Mouse (Mus musculus): Measurements from ENCODE around the gene Slc25a47.

Slc25a47 gene

DNA sequence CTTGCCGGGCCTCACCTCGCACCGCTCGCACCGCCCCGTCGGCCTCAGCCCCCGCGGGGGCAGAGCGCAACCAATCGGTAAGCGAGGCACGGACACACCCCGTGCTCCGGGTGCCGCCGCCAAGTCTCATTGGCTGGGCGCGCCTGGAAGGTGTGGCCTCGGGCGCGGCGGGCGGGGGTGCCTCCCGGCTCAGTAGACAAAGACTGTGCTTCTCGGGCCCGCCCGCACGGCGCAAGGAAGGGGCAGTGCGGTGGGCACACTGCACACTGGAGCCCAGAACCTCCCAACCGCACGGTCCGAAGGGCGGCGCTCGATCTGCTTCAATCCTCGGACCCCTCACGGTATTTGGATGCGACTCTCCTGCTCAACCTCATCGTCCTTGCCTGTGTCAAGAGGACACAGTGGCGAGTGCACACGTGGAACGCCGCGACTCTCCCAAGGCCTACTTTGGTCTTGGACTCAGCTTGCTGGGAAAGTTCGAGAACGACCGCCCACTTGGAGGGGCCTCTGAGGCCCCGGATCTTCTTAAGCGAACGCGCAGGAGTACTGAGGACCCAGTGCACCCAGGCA, at the start of gene Slc25a47, which contains the start of gene Slc25a29:
Gene Slc25a47 (plus strand): TSS at position 207 of the 570 bp plus-strand sequence.
Gene Slc25a29 (minus strand): TSS at position 44 of the 570 bp plus-strand sequence.
- peak; percentile 97 for DNase-seq (ENCODE audit: low read depth, low spot score)

DNA sequence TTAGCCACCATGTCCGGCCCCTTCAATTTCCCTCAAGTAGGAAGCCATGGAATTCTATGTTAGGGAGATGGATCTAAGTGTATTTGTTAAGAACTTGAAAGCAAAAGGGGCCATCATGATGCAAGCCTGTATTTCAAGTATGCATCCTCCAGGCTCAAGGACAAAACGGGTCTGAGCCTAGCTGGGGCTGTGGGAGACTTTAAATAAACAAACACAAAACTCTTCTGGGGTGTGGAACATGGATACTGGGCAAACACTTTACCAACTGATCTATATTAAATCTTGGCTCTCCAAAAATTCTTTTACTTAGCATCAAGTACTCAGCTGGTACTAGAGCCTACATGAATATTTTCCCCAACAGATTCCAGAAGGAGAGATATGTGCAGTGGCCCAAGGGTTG, 48.5 kb upstream of the Slc25a47 start:
- DNase-seq (ENCODE audit: low read depth, low spot score), result no peak

DNA sequence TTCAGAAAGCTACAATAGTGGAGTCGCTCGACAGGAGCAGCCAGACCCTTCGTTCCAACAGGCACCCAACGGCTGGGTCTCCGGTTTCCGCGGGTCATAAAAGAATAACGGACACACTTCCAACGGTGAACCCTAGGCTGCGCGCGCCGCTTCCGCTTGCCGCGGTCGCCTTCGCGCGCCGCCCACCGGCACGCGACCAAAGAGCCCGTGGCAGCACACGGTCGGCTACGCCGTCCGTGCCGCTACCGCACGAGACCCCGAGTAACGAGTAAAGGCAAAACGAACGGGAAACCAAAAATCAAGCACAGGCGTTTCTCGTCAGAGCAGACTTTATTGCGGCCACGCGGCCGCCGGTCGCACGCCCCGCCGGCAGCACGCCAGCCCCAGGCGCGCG, 43.7 kb upstream of the Slc25a47 start:
- peak; percentile 92 for DNase-seq (ENCODE audit: low read depth, low spot score)

DNA sequence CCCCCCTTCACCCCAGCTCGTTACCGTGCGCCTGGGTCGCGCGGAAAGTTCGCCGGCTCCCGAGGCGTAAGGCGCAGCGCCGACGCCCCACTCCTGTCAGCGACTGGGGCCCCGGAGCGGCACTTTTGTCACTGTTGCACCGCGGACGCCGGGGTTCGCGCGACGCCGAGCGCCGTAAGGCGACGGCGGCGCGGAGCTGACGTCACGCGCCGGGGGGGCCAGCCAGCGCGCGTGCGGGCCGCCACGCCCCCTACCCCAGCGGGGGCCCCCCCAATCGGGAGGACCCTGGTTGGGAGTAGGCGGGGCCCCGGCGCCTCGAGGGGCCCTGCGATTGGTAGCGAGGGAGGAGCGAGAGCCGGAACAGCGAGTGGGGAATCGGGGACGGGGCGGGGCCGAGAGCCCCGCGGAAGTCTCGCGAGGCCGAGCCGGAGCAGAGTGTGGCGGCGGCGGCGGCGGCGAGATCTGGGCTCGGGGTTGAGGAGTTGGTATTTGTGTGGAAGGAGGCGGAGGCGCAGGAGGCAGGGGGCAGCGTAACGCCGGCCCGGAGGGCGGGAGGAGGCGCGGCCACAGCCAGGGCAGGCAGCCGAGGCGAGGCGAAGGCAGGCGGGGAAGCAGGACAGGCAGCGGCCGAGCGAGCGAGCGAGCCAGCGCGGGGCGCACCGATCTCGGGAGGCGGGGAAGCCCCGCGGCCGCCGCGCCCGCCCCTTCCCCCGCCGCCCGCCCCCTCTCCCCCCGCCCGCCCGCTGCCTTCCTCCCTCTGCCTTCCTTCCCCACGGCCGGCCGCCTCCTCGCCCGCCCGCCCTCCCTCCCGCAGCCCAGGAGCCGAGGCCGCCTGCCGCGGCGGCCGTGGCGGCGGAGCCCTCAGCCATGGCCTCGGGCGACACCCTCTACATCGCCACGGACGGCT, 43.0 kb upstream of the Slc25a47 start, which contains the start of gene Yy1:
Gene Yy1 (plus strand): TSS at position 428 of the 907 bp plus-strand sequence.
- peak; percentile 99 for DNase-seq (ENCODE audit: low read depth, low spot score)

DNA sequence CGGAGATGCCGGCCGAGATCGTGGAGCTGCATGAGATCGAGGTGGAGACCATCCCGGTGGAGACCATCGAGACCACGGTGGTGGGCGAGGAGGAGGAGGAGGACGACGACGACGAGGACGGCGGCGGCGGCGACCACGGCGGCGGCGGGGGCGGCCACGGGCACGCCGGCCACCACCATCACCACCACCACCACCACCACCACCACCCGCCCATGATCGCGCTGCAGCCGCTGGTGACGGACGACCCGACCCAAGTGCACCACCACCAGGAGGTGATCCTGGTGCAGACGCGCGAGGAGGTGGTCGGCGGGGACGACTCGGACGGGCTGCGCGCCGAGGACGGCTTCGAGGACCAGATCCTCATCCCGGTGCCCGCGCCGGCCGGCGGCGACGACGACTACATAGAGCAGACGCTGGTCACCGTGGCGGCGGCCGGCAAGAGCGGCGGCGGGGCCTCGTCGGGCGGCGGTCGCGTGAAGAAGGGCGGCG, 42.3 kb upstream of the Slc25a47 start:
- peak; percentile 16 for DNase-seq (ENCODE audit: low read depth, low spot score)

DNA sequence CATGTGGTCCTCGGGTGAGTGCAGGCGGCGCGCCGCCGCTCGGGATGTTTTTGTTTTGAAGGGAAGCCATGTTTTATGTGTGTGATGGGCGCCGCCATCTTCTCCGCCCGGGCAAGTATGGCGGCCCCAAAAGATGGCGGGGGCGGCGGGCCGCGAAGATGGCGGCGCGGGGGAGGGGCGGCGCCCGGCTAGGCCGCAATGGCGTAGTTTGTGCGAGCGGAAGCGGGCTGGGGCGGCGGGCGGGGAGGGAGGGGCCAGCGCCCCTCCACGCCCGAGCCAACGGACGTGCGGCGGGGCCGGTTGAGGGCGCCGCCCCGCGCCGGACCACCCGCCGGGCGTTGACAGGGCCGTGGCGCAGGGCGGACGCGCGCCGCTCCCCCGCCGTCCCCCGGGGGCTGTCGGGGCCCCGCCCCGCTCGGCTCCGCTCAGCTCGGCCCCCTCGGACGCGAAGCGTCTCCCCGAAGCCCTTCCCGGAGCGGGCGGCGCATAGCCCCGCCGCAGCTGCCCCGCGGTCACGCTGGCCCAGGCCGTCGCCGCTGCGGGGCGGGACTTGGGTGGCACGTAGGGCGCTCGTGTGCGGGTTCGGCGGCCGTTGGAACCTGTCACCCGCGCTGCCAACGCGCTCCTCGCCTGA, 41.7 kb upstream of the Slc25a47 start:
- DNase-seq (ENCODE audit: low read depth, low spot score), result peak; percentile 92

DNA sequence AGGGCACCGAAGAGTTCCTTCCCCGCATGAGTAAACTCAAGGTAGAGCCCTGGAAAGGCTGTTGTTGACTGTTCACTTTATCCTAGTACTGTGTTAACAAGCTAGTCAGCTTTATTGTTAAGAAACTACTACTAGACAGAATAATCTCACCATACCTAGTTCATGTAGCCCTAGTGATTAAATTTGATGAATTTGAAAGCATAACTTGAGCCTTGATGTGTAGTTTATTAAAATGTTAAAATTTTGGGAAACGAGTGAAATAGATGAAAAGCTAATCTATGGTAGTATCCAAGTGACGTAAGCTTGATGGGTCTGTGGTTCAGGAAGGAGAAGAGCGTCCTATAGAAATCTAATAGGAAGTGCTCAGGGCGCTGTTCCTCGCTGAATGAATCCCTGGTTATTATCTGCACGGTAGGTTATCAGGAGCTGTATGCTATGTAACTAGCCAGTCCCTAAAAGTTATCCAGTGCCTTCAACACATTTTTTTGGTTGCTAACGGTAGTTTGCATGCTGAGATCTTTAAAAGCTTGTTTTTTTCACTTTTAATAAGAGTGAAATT, 40.8 kb upstream of the Slc25a47 start:
- DNase-seq (ENCODE audit: low read depth, low spot score), result no peak

DNA sequence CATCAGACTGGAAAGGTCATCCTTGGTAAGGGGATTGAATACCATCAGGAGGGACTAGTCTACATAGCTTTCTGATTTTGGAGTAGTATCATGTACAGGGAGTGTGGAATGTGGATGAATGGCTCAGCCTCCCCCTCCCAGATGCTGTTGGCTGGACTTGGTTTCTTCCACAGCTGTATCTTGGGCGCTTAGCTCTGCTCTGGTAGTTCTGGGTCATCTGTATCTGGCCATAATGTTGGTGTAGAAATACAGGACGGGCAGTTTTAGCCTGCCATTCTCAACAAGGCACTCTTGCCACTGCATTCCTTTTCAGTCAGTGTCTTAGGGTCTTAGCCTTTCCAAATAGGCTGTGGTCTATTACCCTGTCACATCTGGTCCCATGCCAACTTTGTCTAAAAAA, 34.2 kb upstream of the Slc25a47 start:
- no peak for DNase-seq (ENCODE audit: low read depth, low spot score)

DNA sequence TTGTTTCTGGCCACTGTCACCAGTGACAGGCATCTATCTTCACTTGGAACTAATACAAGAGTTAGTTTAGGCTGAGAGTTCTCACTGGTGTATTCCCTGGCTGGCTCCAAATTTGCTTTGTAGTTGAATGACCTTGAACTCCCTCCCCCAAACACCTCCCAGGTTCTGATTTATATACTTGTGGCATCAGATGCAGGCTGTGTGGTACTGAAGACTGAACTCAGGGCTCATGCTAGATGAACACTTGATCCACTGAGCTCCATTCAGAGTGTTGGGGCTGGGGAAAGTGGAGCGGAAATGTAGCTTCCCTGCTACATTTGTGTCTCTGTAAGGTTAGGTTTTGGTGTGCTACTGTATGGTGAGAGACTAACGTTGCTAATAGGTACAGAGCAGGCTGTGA, 31.5 kb upstream of the Slc25a47 start:
- no peak for DNase-seq (ENCODE audit: low read depth, low spot score)

DNA sequence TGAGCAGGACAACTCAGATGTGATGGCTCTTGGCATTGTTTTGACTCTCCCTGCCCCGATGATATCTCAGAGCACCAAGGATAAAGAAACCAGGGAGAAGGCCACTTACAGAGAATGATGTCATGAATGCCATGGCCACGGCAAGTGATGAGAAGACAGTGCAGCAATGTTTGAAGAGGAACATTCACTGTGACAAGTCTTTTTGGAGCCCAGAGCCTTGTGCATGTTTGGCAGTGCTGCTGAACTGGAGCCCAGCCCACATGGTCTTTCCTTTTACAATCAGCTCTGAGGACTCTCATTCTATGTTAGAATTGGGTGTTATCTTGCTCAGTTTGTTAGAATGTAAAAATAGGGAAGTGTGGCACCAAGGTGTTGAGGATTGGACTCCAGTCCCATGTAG, 27.4 kb upstream of the Slc25a47 start:
- DNase-seq (ENCODE audit: low read depth, low spot score), result no peak

DNA sequence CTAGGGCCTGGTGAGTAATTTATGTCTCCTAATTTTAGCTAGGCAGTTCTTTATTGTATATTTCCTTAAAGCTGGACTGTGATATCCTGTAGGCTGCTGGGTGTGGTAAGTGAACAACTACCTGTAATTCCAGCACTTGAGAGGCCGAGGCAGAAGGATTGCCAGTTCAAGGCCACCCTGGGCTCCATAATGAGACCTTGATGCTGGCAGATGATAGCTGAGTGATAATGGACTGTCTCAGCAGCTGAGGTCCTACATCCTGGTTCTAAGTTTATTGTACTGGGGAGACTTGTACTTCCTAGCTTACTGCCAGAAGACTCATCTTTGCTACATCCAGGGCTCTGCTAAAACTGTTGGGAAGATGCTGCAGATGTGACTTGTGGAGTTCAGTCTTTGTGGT, 26.1 kb upstream of the Slc25a47 start:
- DNase-seq (ENCODE audit: low read depth, low spot score), result no peak

DNA sequence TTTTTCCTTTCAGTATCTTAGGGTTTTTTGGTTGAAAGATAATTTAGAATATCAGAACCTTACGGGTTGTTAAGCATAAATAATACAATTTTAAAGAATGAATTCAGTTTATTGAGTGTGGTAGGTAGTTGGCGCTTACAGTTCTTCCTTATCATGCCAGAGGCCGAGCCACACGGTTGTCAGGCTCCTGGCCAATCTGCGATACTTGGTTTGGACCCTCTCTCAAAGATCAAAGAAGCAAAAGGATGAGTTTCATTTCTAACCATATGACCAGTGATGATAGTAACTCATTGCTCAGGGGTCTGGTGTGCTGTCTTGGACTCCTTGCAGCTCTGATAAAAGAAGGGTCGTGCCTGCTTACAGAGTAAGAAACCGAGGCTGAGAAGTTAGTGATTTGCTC, 25.5 kb upstream of the Slc25a47 start:
- no peak for DNase-seq (ENCODE audit: low read depth, low spot score)

DNA sequence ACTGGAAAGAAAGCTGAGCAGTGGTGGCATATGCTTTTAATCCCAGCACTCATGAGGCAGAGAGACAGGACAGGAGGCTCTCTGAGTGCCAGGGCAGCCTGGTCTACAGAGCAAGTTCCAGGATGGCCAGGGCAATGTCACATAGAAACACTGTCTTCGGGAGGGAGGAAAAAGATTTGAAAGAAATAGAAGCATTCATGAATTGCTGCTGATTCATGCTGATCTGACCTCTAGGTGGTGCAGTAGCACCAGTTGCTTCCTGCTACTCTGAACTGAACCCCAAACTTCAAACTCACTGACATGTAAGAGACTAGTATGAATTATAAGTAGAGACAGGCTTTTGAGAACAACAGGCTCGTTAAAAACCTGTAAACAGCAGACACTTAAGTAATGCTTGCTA, 24.7 kb upstream of the Slc25a47 start:
- DNase-seq (ENCODE audit: low read depth, low spot score), result no peak

DNA sequence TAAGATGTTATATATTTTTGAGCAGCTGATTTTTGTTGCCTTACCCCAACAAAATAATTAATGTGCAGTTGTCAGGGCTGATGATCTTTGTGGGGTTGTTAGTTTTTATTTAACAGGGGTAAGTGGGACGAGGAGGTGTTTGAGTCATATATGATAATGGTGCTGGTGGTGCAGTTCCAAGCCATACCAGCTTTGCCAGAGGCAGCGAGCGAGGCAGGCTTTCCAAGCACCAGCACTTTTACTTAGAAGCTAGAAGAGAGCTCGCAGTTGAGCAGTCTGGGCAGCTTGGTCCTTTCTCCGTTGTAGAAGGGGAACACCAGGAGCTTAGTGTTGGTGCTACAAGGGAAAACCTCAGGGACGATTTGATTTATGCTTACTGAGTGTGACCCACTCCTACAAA, 23.4 kb upstream of the Slc25a47 start:
- no peak for DNase-seq (ENCODE audit: low read depth, low spot score)

DNA sequence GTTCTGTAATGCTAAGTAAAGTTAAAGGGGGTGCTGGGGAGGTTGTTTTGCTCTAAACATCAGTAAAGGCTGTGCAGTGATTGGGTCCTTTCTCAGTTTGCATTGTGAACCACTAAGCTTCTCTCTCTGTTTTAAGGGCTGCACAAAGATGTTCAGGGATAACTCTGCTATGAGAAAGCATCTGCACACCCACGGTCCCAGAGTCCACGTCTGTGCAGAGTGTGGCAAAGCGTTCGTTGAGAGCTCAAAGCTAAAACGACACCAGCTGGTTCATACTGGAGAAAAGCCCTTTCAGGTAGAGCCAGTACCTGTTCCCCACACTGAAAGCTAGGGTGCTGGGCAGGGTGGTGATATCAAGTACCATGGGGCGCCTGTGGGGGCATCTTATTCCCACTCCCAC, 21.4 kb upstream of the Slc25a47 start:
- DNase-seq (ENCODE audit: low read depth, low spot score), result no peak

DNA sequence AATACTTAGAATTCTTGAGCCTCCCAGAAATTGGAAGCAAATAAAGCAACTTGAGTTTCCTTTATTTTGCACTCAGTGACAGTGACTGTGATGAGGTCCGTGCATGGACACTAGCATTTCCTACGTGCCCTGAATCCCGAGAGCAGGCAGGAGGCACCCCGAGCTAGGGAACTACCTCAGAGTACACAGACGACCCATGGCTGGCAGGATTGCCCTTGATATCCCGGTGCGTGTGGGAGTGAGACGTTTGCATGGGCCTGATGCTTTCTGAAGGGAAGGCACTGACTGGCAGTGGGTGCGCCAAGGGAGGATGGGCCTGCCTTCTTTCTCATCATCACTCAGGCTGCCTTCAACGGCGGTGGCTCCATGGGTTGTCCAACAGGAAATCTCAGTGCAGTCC, 19.3 kb upstream of the Slc25a47 start:
- no peak for DNase-seq (ENCODE audit: low read depth, low spot score)

DNA sequence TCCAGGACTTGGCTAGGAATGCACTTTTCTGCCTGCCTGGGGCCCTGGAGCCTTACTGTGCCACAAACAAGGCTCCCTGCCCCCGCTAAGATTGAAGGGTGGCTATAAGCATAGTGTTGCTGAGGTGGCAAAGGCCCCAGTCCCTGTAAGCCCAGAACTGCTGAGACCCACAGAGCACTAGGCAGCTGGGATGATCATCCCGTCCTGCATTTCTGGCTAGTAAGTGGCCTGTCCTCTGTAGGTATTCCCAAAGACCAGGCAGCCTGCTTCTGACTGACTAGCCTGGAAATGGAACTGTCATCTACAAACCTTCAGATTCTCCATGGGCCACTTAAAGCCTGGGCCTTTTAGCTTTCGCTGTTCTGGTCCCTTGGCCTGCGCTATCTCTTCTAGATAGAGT, 15.4 kb upstream of the Slc25a47 start:
- no peak for DNase-seq (ENCODE audit: low read depth, low spot score)

DNA sequence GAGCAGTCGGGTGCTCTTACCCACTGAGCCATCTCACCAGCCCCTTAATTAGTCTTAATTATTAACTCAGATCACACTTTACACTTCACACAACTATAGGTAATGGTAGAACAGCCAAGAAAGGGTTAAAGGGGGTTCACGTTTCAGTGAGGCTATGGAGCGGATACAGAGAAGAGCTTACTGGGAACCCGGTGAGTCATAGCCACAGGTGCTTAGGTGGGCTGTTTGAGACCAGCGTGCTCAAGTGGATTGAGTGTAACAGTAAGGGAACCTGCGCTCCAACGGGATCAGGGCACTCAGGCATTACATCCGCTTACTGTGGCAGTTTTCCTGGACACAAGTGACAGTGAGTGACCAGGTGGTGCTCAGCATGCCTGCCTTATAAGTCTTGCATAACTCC, 12.8 kb upstream of the Slc25a47 start:
- no peak for DNase-seq (ENCODE audit: low read depth, low spot score)

DNA sequence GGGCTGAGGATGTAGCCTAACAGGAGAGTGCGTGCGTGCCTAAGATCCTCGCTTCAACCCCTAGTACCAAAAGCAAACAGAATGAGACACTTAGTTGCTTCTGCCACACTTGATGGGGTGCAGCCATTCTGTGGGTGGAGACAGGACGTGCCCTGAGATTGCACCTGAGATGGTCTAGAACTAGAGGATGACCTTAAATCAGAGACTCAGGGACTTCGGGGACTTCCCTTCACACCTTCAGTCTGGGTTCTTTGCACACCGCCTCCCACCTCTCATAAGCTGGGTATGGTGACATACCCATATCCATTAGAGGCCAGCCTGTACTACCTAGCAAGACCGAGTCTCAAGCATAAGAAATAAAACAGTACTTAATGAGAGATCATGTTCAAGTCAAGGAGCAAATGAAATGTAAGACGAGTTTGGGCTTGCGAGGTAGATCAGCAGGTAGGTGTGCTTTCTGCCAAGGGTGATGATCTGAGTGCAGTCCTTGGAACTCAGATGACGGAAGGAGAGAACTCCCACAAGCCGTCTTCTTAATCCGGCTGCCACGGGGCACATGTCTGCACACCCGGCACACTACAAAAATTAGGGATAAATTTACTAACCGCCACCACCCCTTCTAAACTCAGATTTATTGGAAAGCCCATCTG, 11.5 kb upstream of the Slc25a47 start:
- DNase-seq (ENCODE audit: low read depth, low spot score), result no peak

DNA sequence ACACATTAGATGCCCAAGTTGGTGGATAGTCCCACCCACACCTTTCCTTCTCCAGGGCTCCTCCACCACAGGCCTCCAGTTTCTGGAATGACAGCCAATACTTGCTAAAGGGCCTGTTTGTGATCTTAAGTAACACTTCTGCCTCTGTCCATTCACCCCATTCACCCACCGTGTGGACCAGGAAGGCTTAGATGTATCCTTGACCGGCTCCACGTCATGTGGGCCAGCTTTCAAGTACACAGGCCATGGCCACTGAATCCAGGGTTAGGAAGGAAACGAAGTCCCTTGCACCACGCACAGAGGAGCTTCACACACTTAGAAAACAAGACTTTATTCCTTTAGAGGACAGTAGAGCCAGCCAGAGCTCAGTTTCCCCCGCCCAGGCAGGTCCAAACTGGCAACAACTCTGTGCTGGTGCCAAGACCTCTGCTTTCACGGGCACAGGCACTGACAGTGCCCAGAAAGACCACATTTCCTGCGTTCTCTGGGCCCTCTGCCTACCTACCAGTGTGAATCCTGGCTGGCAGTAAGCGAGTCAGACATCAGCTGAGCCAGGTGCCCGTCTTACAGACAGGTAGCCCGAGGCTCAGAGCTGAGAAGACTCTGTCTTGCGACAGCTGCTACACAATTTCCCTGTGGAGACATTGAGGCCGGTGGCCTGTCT, 10.2 kb upstream of the Slc25a47 start:
- DNase-seq (ENCODE audit: low read depth, low spot score), result no peak

All from ZHBTc4 (cell line).